Mouse (Mus musculus): ENCODE measurements around the gene Cfap97d1.

GRCm38 (mm10) chr11:101966965-101967614, 17.0 kb upstream of the Cfap97d1 start, which contains the start of gene Sost:
- TF ChIP-seq POLR2A (IDR thresholded peaks at IDR 0.05; ENCODE audit: low read depth, low read length) (no peak), CTCF (IDR thresholded peaks at IDR 0.05; ENCODE audit: extremely low read depth, insufficient read length, insufficient replicate concordance, low read depth, low read length) (no peak)

All from small intestine, adult 2 months (tissue).